Mouse (Mus musculus) ovary, postnatal 10 days (tissue): ENCODE measurements around the gene Pdxdc1.
"Not testable (repeated sequence)": the region's sequence is repeated elsewhere in the genome, so short reads cannot be mapped to it uniquely, and the experiment has no call there.

Experiments used
- DNase-seq: peaks from one replicate; pipeline ENCODE4 v3.0.0; 2022; ENCODE audit warnings: low spot score

The Pdxdc1 gene

DNA sequence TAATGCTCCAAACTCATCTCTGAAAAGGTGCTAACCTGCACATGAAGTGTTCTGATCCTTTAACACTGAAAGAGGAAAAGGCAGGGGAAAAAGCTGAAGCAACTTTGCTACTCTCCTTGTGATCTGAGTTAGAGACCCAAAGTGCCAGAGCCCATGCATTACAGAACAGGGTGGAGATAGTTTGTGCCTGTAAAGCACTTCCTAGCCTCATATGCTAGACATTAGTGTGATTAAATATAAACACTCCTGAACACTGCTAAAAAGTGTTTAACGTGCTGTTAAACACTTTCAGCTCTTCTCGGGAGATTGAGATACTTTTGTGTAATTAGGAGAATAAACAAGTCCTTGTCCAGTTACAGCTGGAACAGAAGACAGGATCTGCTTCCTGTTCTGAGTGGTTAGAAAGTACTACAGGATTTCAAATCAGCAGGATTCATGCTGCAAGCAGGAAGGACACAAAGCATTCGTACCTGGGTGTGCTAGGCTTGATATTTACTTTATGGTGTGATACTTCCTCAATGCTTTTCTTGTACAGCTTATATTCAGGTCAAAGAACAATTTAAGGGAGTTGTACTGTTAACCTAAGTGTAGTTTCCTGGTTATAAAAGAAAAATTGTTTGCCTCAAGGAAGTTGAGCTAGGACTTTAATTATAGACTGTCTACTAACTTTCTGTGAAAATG is 19.7 kb downstream of the Pdxdc1 start:
- no peak for DNase-seq

- no peak for DNase-seq
Measured at GRCm38 (mm10) chr16:13875483-13875882, 27.4 kb downstream of the Pdxdc1 start.

DNA sequence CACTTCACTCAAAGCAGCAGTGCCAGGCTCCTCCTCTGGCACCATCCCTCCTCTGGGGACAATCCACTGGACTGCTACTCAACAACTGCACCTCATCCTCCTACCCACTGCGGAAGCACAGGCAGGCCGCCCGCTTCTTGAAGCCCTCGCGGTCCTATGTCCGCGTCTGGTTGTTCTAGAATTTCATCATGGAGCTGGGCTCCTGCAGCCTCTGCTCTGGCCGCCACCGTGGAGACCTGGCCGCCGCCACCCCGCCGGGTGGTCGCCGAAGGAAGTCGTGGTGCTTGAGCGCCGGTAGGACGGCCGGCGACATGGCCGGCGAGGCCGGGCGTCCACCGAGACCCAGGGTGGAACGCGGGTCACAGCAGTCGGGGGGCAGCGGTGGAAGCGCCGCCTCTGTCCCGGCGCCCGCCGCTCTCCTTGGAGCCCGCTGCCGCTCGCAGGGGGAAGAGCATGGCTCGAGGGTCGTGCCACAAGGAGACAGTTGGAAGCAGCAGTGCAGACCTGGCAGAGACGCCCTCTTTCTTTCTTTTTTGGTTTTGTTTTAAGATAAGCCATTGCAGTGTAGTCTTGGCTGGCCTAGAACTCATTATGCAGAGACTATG is 34.9 kb downstream of the Pdxdc1 start:
- DNase-seq: no peak

DNA sequence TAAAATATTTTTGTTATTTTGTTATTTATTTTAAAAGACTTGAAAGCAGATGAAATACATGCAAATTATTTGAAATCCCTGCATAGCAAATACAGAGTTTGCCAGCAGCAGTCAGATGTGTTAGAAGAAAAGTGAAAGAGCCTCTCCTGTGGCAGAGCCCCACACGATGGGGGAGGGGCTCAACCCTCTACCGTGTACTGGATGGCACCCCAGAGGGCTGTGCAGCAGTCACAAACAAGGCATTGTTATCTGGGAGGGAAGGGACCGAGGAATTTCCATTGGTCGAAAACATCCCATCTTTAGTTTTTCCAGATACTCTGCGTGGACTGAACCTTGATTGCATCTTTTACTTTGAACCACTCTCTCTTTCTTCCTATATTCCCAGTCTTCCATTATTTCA is 35.5 kb downstream of the Pdxdc1 start:
- not testable (repeated sequence) for DNase-seq

GRCm38 (mm10) chr16:13866616-13867015 is 36.3 kb downstream of the Pdxdc1 start:
- no peak for DNase-seq

DNA sequence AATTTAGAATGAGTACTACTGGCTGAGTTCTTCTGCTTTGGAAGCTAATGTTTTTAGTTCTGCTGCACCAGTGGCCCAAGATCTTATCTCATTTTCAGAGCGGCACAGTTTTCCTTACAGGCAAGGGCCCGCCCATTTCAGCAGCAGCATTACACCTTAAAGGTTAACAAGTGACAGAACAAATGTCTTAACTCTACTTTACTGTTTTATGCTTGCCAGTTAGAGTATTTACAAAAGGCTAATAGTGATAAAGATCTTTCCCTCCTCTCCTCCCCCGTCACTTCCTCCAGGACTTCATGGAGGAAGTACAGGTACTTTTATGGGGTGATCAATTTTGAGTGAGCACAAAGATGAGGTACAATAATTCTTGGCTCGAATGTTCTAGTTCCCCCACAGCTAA is 36.9 kb downstream of the Pdxdc1 start:
- no peak for DNase-seq

DNA sequence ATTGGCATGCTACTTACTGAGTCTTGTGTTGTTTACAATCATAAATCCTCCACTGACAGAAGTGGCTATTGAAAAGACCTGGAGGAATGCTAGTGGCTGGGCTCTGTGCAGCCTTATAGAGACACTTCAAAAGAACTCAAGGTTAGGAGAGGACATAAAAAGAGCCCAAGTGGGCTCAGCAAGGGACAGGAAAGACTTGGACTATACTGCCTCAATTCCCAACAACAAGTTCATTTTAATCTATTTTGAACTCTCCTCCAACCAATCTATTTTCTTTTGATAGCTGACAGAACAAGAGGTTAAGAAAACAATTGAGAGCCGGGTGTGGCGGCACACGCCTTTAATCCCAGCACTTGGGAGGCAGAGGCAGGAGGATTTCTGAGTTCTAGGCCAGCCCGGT is 49.0 kb downstream of the Pdxdc1 start:
- DNase-seq: no peak

DNA sequence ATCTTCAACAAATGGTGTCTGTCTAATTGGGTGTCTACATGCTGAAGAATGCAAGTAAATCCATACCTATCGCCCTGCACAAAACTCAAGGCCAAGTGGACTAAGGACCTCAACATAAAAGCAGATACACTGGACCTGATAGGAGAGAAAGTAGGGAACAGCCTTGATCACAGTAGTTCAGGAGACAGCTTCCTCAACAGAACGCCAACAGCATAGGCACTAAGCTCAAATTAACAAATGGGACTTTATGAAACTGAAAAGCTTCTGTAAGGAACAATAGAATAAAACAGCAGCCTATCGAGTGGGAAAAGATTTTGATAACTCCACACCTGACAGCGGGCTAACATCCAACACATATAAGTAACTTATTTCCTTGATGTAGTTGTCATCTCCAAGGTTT is 51.5 kb downstream of the Pdxdc1 start:
- no peak for DNase-seq

DNA sequence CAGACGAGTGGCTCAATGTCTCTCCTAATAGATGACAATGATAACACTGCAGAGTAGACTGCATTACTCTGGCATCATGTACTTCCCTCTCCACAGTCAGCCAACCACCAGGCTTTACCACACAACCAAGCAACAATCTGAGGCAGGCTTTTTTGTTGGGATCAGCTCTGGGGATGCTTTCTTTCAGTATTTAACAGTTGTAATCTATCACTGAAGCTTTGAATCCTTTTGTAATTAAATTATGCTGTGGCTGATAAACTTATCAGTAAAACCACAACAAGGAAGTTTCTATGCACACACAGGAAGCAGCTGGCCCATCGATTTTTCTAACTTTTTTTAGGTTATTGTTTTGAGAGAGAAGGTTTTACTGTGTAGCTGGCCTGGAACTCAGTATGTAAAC is 54.6 kb downstream of the Pdxdc1 start:
- DNase-seq: no peak

- DNase-seq: no peak
Measured at GRCm38 (mm10) chr16:13846675-13847074, 56.3 kb downstream of the Pdxdc1 start.

- DNase-seq: no peak
Measured at GRCm38 (mm10) chr16:13845031-13845430, 57.9 kb downstream of the Pdxdc1 start.

- DNase-seq: no peak
Measured at GRCm38 (mm10) chr16:13840956-13841355, 62.0 kb downstream of the Pdxdc1 start.

DNA sequence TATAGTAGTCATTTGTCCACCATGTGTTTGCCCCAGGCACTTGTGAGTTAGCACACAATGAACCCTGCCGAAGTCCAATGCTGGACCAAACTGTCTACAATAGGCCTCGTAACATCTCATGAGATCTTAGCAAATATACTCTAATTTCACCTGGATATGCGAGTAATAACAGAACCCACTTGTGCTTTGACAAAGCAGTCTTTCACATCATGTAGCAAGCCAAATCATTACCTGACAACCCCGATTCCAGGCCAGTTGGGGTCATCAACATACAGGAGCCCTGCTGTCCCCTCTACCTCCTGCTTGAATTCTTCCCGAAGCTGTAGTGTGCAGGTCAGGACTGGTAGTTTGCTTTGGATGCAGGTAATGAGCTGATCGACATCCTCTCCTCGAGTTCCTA is 62.9 kb downstream of the Pdxdc1 start:
- DNase-seq: no peak

DNA sequence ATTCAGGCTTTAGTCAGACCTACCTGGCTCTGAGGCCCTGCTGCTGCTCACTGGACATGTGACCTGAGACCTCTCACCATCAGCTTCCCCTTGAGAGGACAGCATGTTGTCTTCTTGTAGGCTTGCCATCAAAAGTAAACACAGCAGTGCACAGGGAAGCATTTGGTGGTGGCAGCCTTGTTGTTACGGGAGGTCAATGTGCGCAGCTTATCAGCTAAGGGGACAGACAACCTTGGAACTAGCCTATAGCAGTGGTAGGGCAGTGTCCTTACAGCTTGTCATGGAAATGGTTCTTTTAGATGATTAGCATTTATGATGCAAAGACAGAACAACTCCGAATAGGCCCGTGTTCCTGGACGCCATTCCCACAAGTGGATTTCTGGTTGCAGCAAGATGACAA is 68.5 kb downstream of the Pdxdc1 start:
- no peak for DNase-seq

DNA sequence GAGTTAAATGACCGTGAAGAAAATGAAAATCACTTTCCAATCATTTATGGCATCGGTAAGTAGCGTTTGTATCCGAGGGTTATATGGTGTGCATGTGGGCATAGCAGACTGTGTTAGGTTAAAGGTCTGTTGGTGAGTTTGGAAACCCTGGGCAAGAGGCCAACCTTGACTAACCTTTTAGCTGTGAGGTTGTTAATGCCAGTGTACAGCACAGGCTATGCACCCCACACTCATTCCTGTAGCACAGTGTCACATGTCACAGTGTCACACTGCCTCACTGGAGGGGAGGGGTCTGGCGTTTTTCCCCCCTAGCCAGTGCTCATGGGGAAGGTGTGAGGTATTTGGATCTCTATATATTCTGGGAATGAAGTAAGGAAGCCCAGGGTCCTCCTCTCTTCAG is 71.3 kb downstream of the Pdxdc1 start:
- DNase-seq: no peak

GRCm38 (mm10) chr16:13830444-13830843 is 72.5 kb downstream of the Pdxdc1 start:
- DNase-seq: no peak

DNA sequence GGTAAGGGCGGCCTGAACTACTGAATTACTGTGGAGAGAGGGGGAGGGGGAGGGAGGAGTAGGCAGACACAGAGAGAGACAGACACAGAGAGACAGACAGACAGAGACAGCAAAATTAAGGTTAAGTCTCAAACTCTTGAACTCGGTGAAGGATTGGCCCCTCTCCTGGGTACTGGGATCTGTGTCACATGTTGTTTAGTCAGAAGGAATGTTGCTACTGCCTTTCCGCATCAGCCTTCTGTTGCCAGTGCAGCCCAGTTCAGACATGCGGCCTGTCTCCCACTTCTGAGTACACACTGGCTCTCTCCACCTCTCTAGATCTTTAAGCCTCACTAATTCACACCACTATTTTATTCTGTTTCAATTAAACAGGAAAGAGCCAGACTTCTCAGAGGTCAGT is 76.4 kb downstream of the Pdxdc1 start:
- no peak for DNase-seq

- DNase-seq: no peak
Measured at GRCm38 (mm10) chr16:13825781-13826490, 77.0 kb downstream of the Pdxdc1 start.

- DNase-seq: no peak
Measured at GRCm38 (mm10) chr16:13820771-13821170, 82.2 kb downstream of the Pdxdc1 start.

DNA sequence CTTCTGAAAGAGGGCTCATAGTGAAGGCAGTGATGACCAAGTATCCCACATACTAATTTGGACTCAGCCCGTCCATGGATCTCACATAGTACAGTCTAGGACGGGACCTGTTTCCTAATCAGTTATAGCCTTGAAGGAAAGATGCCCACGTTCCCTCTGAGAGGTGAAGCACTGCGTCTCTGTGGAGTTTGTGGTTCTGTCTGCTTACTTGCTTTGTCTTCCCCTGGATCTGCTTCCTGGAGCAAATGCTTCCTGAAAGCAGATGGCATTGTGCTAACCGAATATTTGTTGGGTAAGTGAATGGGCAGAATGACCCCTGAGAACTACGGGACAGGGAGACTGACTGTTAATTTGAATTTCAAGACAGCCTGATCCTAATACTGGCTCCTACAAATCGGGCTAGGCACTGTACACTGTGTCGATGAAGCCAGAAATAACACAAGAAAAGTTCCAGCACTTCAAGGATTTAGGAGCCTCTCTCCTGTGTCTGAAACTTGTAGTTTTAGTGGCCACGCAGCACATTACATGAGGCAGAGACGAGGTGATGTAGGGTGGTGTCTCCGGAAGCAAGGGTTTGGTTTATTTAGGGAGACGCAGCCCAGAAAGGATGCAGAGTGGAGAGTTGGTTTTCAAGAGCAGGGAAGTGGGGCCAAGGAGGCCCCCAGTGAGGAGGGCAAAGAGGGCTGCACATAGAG is 83.0 kb downstream of the Pdxdc1 start:
- DNase-seq: no peak

- no peak for DNase-seq
Measured at GRCm38 (mm10) chr16:13819394-13819743, 83.6 kb downstream of the Pdxdc1 start.

GRCm38 (mm10) chr16:13818560-13819393 is 84.2 kb downstream of the Pdxdc1 start, which contains the start of gene Ntan1:
Gene Ntan1 (plus strand): TSS chr16:13818845.
- DNase-seq: peak; percentile 96
